Mouse (Mus musculus) lung, postnatal 10 days (tissue): ENCODE data around the gene Lage3.
"Not testable (repeated sequence)": the region's sequence is repeated elsewhere in the genome, so short reads cannot be mapped to it uniquely, and the experiment has no call there.

ENCODE experiments used
- DNase-seq: peaks from one replicate; pipeline ENCODE4 v3.0.0; 2021

The Lage3 gene

GRCm38 (mm10) chrX:74353467-74353770, at the start of gene Lage3:
Gene Lage3 (minus strand): TSS chrX:74353618.
- peak; percentile 88 for DNase-seq

DNA sequence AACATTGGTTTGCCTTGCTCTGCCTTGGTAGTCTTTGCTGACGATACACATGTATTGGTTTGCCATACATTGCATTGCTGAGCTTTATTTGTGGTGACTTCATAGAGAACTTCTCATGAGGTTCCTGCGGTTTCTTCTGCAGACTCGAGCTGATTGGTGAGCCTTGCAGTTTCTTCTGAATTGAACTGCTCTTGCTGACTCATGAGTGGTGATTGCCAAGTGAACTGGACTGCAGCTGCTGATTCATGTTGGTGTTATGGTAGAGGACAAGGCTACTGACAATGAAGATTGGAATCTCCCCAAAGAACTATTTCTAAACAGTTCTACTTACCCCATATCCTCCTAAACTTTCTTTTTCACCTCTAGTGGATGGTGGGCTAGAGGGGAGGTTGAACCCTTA, 46.7 kb upstream of the Lage3 start:
- no peak for DNase-seq

DNA sequence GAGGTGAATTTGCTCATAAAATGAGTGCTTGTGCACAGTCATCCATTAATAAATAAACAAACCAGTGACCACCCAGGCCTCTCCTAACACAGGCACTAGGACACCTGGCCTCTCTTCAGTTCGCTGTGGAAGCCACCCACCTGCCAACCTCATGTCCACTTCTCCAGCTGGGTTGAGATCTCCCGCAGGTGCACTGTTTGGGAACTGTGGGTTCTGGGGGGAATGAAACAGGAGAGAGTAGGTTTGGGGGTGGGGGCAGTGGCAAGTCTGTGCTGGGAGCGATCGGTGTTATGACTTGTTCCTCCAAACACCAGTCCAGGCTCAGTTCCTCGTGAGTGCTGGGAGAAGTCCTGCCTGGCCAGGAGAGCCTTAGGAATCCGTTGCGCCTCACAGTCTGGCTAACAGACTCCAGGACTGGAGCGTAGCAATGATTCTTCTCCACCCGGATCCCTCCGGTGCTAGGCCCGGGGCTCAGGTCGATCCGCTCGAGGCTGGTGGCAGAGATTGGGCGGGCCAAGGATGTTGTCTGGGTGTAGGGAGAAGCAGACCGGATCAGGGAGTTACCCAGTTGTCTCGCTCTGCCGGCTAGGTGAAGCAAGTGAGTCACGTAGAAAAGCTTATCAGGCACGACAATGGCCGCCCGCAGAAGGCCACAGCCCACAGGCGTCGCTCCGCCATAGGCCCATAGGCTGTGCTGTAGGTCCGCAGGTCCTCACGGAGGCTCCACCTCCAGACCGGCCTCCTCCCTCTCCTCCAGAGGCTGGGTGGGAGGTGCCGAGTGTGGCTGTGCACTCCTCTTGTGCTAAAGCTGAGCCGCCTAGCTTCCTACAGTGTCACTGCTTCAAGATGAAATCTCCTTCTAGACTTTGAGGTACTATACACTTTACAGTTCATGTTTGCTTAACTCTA, 39.4 kb upstream of the Lage3 start, which contains the start of the genes Fam3a and Ikbkg:
Gene Fam3a (minus strand): TSS at position 738 of the 909 bp plus-strand sequence.
Gene Ikbkg (plus strand): TSS at position 756 of the 909 bp plus-strand sequence.
- peak; percentile 93 for DNase-seq

- DNase-seq, result no peak
Observed at GRCm38 (mm10) chrX:74388153-74388552, 34.7 kb upstream of the Lage3 start.

GRCm38 (mm10) chrX:74384451-74384850, 31.0 kb upstream of the Lage3 start:
- no peak for DNase-seq

GRCm38 (mm10) chrX:74372888-74373549, 19.6 kb upstream of the Lage3 start, which contains the start of the genes Ubl4a and Slc10a3:
Gene Ubl4a (minus strand): TSS chrX:74373218.
Gene Slc10a3 (minus strand): TSS chrX:74373349.
- DNase-seq, result peak; percentile 95

DNA sequence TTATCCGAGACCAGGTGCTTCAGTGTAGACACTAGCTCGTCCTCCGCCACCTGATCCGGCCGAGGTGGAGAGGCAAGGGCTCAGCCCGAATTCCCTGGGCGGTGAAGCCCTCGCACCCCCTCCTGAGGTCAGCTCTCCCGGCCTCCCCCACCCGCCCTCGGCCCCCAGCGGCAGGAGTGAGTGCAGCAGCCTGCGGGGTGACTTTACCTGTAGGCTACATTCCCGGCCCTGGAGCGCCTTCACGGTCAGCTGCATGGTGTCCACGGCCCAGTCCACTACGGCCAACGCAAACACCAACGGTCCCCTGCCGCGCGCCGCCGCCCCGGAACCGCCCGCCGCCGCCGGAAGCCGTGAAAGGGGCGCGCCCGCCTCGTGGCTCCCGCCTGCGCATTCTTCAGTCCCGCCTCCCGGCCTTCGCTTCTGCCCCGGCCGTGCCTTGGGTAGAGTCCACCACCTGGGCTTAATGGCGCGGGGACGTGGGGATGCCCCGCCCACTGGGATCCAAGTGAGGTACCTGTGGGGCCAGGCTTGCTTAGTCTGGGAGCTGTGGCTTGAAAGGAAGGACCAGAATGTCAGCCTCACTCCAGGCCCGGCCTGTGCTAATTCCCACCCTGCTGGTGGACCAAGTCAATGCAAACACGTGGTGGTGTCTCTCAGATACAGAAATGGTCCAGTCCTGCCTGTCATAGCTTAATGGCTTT, 14.9 kb upstream of the Lage3 start:
- peak; percentile 80 for DNase-seq

DNA sequence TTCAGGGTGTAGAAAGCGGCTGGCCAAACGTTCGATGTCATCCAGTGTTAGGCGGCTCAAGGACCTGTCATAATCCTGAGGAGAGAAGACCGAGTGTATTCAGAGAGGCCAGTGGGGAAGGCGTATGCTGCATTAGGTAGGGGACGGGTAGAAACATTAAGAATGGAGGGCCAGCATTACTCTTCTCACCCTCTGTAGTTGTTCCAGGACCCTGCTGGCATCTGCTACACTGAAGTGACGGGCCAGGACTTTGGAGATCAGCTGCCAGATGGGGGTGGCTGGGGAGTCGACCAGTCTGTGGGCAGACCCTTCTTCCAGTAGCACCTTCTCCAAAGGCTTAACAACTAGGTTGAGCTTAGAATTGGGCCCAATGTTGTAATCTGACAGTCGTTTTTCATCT, 14.1 kb upstream of the Lage3 start:
- DNase-seq, result no peak

DNA sequence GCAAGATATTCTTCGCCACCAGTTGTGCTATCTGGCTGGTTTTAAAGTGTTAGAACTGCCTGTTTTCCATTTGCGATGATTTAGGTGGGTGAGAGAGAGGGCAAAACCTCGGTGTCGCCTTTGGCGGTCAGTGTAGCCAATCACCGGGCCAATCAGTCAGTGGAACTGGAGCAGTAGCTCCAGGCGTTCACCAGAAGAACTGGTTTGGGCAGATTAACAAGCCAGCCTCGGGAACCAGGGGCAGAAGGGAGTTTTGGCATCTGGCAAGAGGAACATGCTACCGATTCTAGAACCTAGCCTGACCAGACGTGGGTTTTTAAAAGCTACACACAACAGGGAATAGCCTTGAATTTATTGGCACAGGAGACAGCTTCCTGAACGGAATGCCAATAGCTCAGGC, 5.8 kb upstream of the Lage3 start:
- no peak for DNase-seq

- not testable (repeated sequence) for DNase-seq
Observed at GRCm38 (mm10) chrX:74357069-74357468, 3.7 kb upstream of the Lage3 start.

GRCm38 (mm10) chrX:74352645-74353466, 562 bp downstream of the Lage3 start:
- no peak for DNase-seq

GRCm38 (mm10) chrX:74330166-74330930, 23.1 kb downstream of the Lage3 start:
- DNase-seq, result no peak

DNA sequence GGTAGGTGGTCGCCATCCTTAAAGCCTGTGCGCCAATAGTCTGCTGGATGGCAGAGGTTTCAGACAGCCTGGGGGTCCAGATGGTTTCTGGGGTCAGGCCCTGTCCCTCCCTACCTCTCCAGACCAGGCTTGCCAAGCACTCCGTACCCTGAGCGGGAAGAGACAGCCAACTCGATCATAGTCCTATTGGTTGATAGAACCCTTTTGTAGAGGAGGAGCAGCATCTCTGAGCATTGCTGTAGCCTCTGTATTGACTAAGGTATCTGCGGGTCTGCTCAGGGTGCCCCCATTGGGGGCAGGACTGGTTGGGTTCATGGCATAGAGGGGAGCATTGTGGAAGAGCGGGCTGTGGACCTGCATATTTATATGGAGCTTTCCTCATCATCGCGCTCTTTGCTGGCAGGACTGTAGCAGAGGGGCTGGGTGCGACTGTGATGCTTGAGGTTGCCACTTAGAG, 24.2 kb downstream of the Lage3 start:
- DNase-seq, result no peak

DNA sequence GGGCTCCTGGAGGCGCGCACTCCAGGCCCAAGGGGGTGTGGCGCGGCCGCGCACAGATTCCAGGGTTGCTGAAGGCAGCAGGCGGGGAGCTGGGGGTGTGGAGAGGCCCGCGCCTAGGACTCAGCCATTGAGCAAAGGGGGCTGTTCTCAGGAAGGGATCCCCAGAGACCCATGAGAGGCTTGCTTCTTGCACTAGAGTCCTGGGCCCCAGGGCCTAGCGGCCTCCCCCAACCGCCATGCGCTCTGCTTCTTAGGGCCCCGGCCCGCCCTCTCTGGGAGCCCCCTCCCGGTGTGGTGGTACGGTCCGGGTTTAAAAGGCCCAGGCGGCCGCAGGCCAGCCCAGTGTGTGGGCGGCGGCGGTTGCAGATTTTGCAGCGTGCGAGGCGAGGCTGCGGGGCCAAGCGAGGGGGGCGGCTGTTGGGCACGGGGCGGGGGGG, 24.7 kb downstream of the Lage3 start, which contains the start of gene Plxna3:
Gene Plxna3 (plus strand): TSS at position 342 of the 437 bp plus-strand sequence.
- peak; percentile 74 for DNase-seq

GRCm38 (mm10) chrX:74312540-74313464, 40.6 kb downstream of the Lage3 start, which contains the start of gene Fam50a:
Gene Fam50a (plus strand): TSS chrX:74313033.
- DNase-seq, result peak; percentile 94

GRCm38 (mm10) chrX:74304867-74305700, 48.3 kb downstream of the Lage3 start, which contains the start of gene Gdi1:
Gene Gdi1 (plus strand): TSS chrX:74304998.
- DNase-seq, result peak; percentile 76
